Mouse (Mus musculus) cortical plate, adult 2 months (tissue): ENCODE measurements around the gene Fam53a.

Experiments
- CTCF ChIP-seq: fragments of 200-500 bp; IDR thresholded peaks from 2 replicates; pipeline ENCODE4 v1.5.1; 2011; ENCODE audit warnings: mild to moderate bottlenecking, control low read depth, low read length; ENCODE audit not compliant: insufficient read depth; ENCODE audit errors: extremely low read depth
- POLR2A ChIP-seq: fragments of 200-500 bp; IDR thresholded peaks from 2 replicates; pipeline ENCODE4 v1.6.1; 2011; ENCODE audit warnings: mild to moderate bottlenecking, low read length, control low read depth; ENCODE audit not compliant: insufficient read depth; ENCODE audit errors: extremely low read depth

- TF ChIP-seq POLR2A = no peak
- no peak for TF ChIP-seq CTCF
Observed at GRCm38 (mm10) chr5:33630615-33631014, 1.2 kb upstream of the Fam53a start.
